Mouse (Mus musculus) liver (tissue): ENCODE measurements around the gene Nxf3.
"Not testable (repeated sequence)": the region's sequence is repeated elsewhere in the genome, so short reads cannot be mapped to it uniquely, and the experiment has no call there.

Source experiments
- DNase-seq: peaks from one replicate; pipeline ENCODE4 v3.0.0-alpha.2; 2020; ENCODE audit warnings: mixed read lengths

The Nxf3 gene

GRCm38 (mm10) chrX:136085155-136085554, at the start of gene Nxf3:
Gene Nxf3, minus strand, starts transcription at chrX:136085255.
- no peak for DNase-seq

GRCm38 (mm10) chrX:136127744-136128064, 42.6 kb upstream of the Nxf3 start:
- DNase-seq = peak; percentile 69

GRCm38 (mm10) chrX:136127038-136127743, 42.1 kb upstream of the Nxf3 start:
- peak; percentile 9 for DNase-seq

- DNase-seq = peak; percentile 29
Observed at GRCm38 (mm10) chrX:136115419-136115961, 30.4 kb upstream of the Nxf3 start.

GRCm38 (mm10) chrX:136115015-136115414, 30.0 kb upstream of the Nxf3 start:
- no peak for DNase-seq

GRCm38 (mm10) chrX:136107942-136108341, 22.9 kb upstream of the Nxf3 start:
- DNase-seq = peak; percentile 12

GRCm38 (mm10) chrX:136104724-136105088, 19.7 kb upstream of the Nxf3 start:
- DNase-seq = no peak

GRCm38 (mm10) chrX:136104046-136104723, 19.1 kb upstream of the Nxf3 start:
- no peak for DNase-seq

- DNase-seq = no peak
Observed at GRCm38 (mm10) chrX:136094421-136094820, 9.4 kb upstream of the Nxf3 start.

GRCm38 (mm10) chrX:136092497-136093279, 7.6 kb upstream of the Nxf3 start:
- no peak for DNase-seq

GRCm38 (mm10) chrX:136068020-136068419, 17.0 kb downstream of the Nxf3 start, which contains the start of gene Bex2:
Gene Bex2, minus strand, starts transcription at chrX:136068236.
- not testable (repeated sequence) for DNase-seq

- not testable (repeated sequence) for DNase-seq
Observed at GRCm38 (mm10) chrX:136067201-136067991, 17.7 kb downstream of the Nxf3 start.

- DNase-seq = no peak
Observed at GRCm38 (mm10) chrX:136060698-136061097, 24.4 kb downstream of the Nxf3 start.

GRCm38 (mm10) chrX:136051219-136051618, 33.8 kb downstream of the Nxf3 start:
- no peak for DNase-seq

- DNase-seq = peak; percentile 58
Observed at GRCm38 (mm10) chrX:136047528-136047927, 37.5 kb downstream of the Nxf3 start.

GRCm38 (mm10) chrX:136043726-136044125, 41.3 kb downstream of the Nxf3 start:
- DNase-seq = no peak

- not testable (repeated sequence) for DNase-seq
Observed at GRCm38 (mm10) chrX:136032799-136033763, 52.0 kb downstream of the Nxf3 start, which contains the start of gene Arxes1. Gene Arxes1, plus strand, starts transcription at chrX:136033367.

- no peak for DNase-seq
Observed at GRCm38 (mm10) chrX:136030331-136030730, 54.7 kb downstream of the Nxf3 start.
